ENCODE assay signal across 15 mouse cellular contexts in genomic region chr6:134933207-134933558, GRCm38 (mm10). TPM values are rescaled to one million over a fixed set of nuclear protein-coding genes. Genes with fewer than 3 reads are reported as not detected.
DNase-seq lines count a peak whose midpoint lies in the region; ATAC-seq and TF ChIP-seq lines count a peak whose summit lies in the region.
"Had no signal": no experiment of that assay in that cellular context is flagged by ENCODE, and none has a peak within 500 bp of the region (broad histone marks: within the 10 kb centered on the region; RNA-seq: fewer than 3 reads in every experiment).

No protein-coding gene starts in this region.

- H3K9me3 ChIP-seq in heart, embryonic 11.5 days (replicated peaks; ENCODE audit: control insufficient read depth, low read length), result no peaks in the 10 kb centered on the region
- no peaks in the 10 kb centered on the region for H3K9me3 ChIP-seq in liver, embryonic 12.5 days (replicated peaks)
- H3K9me3 ChIP-seq in liver, postnatal 0 days (ENCODE audit: low read length), result no peaks in the 10 kb centered on the region
- H3K9me3 ChIP-seq: hindbrain, embryonic 15.5 days; neural tube, embryonic 13.5 days had no signal

- H3K9ac ChIP-seq in heart, embryonic 11.5 days (ENCODE audit: low read depth, low read length), result no peak overlapping the region
- H3K9ac ChIP-seq in liver, embryonic 12.5 days, result peak overlapping the region; percentile 50; the same call in 1 of the 2 replicates
- no peak overlapping the region for H3K9ac ChIP-seq in liver, postnatal 0 days (replicated peaks)
- H3K9ac ChIP-seq: hindbrain, embryonic 15.5 days; neural tube, embryonic 13.5 days had no signal

- 71% methylated on average over 2 of the region's 2 CpGs for WGBS in heart, embryonic 11.5 days (ENCODE audit: insufficient replicate concordance)
- 60% methylated on average over 2 of the region's 2 CpGs for WGBS in liver, embryonic 12.5 days (ENCODE audit: insufficient replicate concordance)
- 50% methylated on average over 2 of the region's 2 CpGs for WGBS in liver, postnatal 0 days (ENCODE audit: insufficient replicate concordance)

- no peak for ATAC-seq in heart, embryonic 11.5 days (replicated peaks; ENCODE audit: insufficient number of reproducible peaks, low FRiP score, low TSS enrichment)
- no peak for ATAC-seq in liver, embryonic 12.5 days
- ATAC-seq in granulocyte monocyte progenitor cell, adult 5-6 weeks (replicated peaks; ENCODE audit: poor library complexity, severe bottlenecking), result 0 out of 2 replicates have a peak, but pooled peaks have one; percentile 8
- no peak for ATAC-seq in liver, postnatal 0 days

- no peak overlapping the region for H3K27ac ChIP-seq in heart, embryonic 11.5 days (ENCODE audit: low read depth, low read length)
- no peak overlapping the region for H3K27ac ChIP-seq in liver, embryonic 12.5 days
- no peak overlapping the region for H3K27ac ChIP-seq in liver, postnatal 0 days (ENCODE audit: low read depth)
- H3K27ac ChIP-seq: hindbrain, embryonic 15.5 days; neural tube, embryonic 13.5 days had no signal

- no peaks in the 10 kb centered on the region for H3K27me3 ChIP-seq in heart, embryonic 11.5 days (ENCODE audit: control insufficient read depth, insufficient read depth, low read length)
- H3K27me3 ChIP-seq in liver, embryonic 12.5 days (replicated peaks), result no peaks in the 10 kb centered on the region
- no peaks in the 10 kb centered on the region for H3K27me3 ChIP-seq in liver, postnatal 0 days (ENCODE audit: insufficient read depth, low read length)
- H3K27me3 ChIP-seq: hindbrain, embryonic 15.5 days; neural tube, embryonic 13.5 days had no signal

- H3K36me3 ChIP-seq in heart, embryonic 11.5 days (ENCODE audit: control insufficient read depth, insufficient read depth, low read length), result no peaks in the 10 kb centered on the region
- H3K36me3 ChIP-seq in liver, embryonic 12.5 days, result peaks cover 47% of the 10 kb centered on the region
- peaks cover 11% of the 10 kb centered on the region for H3K36me3 ChIP-seq in liver, postnatal 0 days (replicated peaks; ENCODE audit: insufficient read depth, low read length)
- H3K36me3 ChIP-seq: hindbrain, embryonic 15.5 days; neural tube, embryonic 13.5 days had no signal

- H3K4me3 ChIP-seq in heart, embryonic 11.5 days (ENCODE audit: low read depth, low read length), result no peak overlapping the region
- H3K4me3 ChIP-seq in liver, embryonic 12.5 days, result peak overlapping the region; percentile 15; the same call in 1 of the 2 replicates
- H3K4me3 ChIP-seq in liver, postnatal 0 days (ENCODE audit: low read depth, low read length), result peak overlapping the region; percentile 73; the same call in 1 of the 2 replicates
- H3K4me3 ChIP-seq: hindbrain, embryonic 15.5 days; neural tube, embryonic 13.5 days had no signal

- intact Hi-C loops in heart, postnatal 36 days (cut with DNase I), result no loop called here

- no peak for TF ChIP-seq EP300 in liver, postnatal 0 days (IDR thresholded peaks at IDR 0.05; ENCODE audit: low read depth)

- H3K4me2 ChIP-seq in heart, embryonic 11.5 days, result peak overlapping the region; percentile 16; the same call in 1 of the 2 replicates
- peak overlapping the region; percentile 96 for H3K4me2 ChIP-seq in liver, embryonic 12.5 days
- H3K4me2 ChIP-seq in liver, postnatal 0 days (ENCODE audit: low read depth, low read length), result peak overlapping the region; percentile 90
- H3K4me2 ChIP-seq: neural tube, embryonic 13.5 days had no signal

- DNase-seq in heart, postnatal 36 days, result no peak
- no peak for DNase-seq in liver
- no peak for DNase-seq in liver, postnatal 0 days
- DNase-seq in thymus, postnatal 4 days, result no peak
- DNase-seq: adrenal gland, postnatal 10 days; cerebellum, adult 9-10 months; kidney, adult 18-20 months; layer of hippocampus, postnatal 36 days; lung, adult 2 months; thymus, adult 18-20 months had no signal

- no peak for TF ChIP-seq CTCF in liver, postnatal 0 days (IDR thresholded peaks at IDR 0.05; ENCODE audit: low read depth)

- H3K4me1 ChIP-seq in heart, embryonic 11.5 days (ENCODE audit: control insufficient read depth, insufficient read depth, low read length), result peaks cover 11% of the 10 kb centered on the region; the same call in 1 of the 2 replicates
- H3K4me1 ChIP-seq in liver, embryonic 12.5 days, result peaks cover 54% of the 10 kb centered on the region
- peaks cover 15% of the 10 kb centered on the region for H3K4me1 ChIP-seq in liver, postnatal 0 days (ENCODE audit: insufficient read depth)

RNA-seq across cellular contexts. Expression of gene Cdkn1b, which starts 13.0 kb away (rescaled TPM):
- 13.9 and 14.7 TPM in 2 replicates for polyA plus RNA-seq in heart, embryonic 11.5 days (2014; fragmentation: Nextera tagmentation; extraction: Ambion mirVana)
- 10 to 100 TPM; 50.9 to 53.6 TPM for total RNA-seq in heart, postnatal 36 days (2021)
- polyA plus RNA-seq in liver, embryonic 12.5 days (2016; fragmentation: Nextera tagmentation; extraction: Ambion mirVana), result 9.5 and 9.9 TPM in 2 replicates
- total RNA-seq in granulocyte monocyte progenitor cell, adult 5-6 weeks (2014; fragmentation: Nextera tagmentation), result 16.9 and 18.1 TPM in 2 replicates
- 38.5 and 38.7 TPM in 2 replicates for total RNA-seq in granulocyte monocyte progenitor cell, adult 5-6 weeks (2017)
- 10.9 and 14.1 TPM in 2 replicates for polyA plus RNA-seq in liver, postnatal 0 days (2015; fragmentation: Nextera tagmentation; extraction: Ambion mirVana)

RNA-seq across cellular contexts. Expression of gene Gpr19, which starts 34.8 kb away (rescaled TPM):
- 11.1 and 12.0 TPM in 2 replicates for polyA plus RNA-seq in heart, embryonic 11.5 days (2014; fragmentation: Nextera tagmentation; extraction: Ambion mirVana)
- 1 to 10 TPM; 4.4 to 5.2 TPM for total RNA-seq in heart, postnatal 36 days (2021)
- polyA plus RNA-seq in liver, embryonic 12.5 days (2016; fragmentation: Nextera tagmentation; extraction: Ambion mirVana), result 7.1 and 8.4 TPM in 2 replicates
- 14.1 and 16.7 TPM in 2 replicates for total RNA-seq in granulocyte monocyte progenitor cell, adult 5-6 weeks (2014; fragmentation: Nextera tagmentation)
- total RNA-seq in granulocyte monocyte progenitor cell, adult 5-6 weeks (2017), result 6.6 TPM in 2 replicates
- 4.6 and 4.8 TPM in 2 replicates for polyA plus RNA-seq in liver, postnatal 0 days (2015; fragmentation: Nextera tagmentation; extraction: Ambion mirVana)

RNA-seq across cellular contexts. Expression of gene Apold1, which starts 48.3 kb away (rescaled TPM):
- polyA plus RNA-seq in heart, embryonic 11.5 days (2014; fragmentation: Nextera tagmentation; extraction: Ambion mirVana), result 4.3 TPM in 2 replicates
- 10 to 100 TPM in 1 of 2 experiments, 1 to 10 TPM in 1; 5.1 to 15.6 TPM for total RNA-seq in heart, postnatal 36 days (2021)
- 2.2 and 2.3 TPM in 2 replicates for polyA plus RNA-seq in liver, embryonic 12.5 days (2016; fragmentation: Nextera tagmentation; extraction: Ambion mirVana)
- not detected in 2 replicates for total RNA-seq in granulocyte monocyte progenitor cell, adult 5-6 weeks (2014; fragmentation: Nextera tagmentation)
- not detected in 2 replicates for total RNA-seq in granulocyte monocyte progenitor cell, adult 5-6 weeks (2017)
- polyA plus RNA-seq in liver, postnatal 0 days (2015; fragmentation: Nextera tagmentation; extraction: Ambion mirVana), result 2.4 and 2.5 TPM in 2 replicates

Comparison
In these comparisons a context has a peak if more than half of its experiments do, and no peak if none do; other contexts are left out.
1. H3K4me2 ChIP-seq: peak in every context shown above with its lines; median percentile 96 in liver, embryonic 12.5 days; 90 in liver, postnatal 0 days; 16 in heart, embryonic 11.5 days.